Mouse (Mus musculus) cerebellum, postnatal 10 days (tissue): ENCODE measurements around the gene Agpat3.

Experiments used
- DNase-seq, 2 experiments: peaks; one replicate each; pipeline ENCODE4 v3.0.0; 2021; ENCODE audit warnings: mixed read lengths in 2 of 2

Agpat3 gene

GRCm38 (mm10) chr10:78244438-78245224, 107.7 kb downstream of the Agpat3 start, which contains the start of gene Trappc10:
Gene Trappc10, minus strand, starts transcription at chr10:78244641.
- DNase-seq = peak; percentile 91 to 92

GRCm38 (mm10) chr10:78244058-78244437, 108.2 kb downstream of the Agpat3 start:
- peak; percentile 57 to 68 for DNase-seq

DNA sequence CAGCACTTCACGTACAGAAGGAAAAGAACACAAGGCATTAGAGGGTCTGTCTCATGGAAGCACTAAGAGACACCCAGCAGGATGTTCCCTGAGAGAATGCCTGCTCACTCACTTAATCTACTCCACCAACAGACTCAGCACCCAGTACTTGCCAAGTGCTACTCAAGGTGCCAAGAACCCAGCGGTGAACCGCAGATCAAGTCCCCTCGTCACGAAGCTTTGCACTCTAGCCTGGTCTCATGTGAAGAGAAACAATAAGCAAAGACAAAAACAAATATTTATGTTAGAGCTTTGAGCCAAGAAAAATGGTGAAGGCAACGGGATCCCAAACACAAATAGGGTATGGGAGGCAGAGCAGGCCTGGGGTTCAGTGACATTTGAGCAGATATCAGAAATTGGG, 113.4 kb downstream of the Agpat3 start:
- DNase-seq = peak in 1 of 2 experiments; percentile 43

DNA sequence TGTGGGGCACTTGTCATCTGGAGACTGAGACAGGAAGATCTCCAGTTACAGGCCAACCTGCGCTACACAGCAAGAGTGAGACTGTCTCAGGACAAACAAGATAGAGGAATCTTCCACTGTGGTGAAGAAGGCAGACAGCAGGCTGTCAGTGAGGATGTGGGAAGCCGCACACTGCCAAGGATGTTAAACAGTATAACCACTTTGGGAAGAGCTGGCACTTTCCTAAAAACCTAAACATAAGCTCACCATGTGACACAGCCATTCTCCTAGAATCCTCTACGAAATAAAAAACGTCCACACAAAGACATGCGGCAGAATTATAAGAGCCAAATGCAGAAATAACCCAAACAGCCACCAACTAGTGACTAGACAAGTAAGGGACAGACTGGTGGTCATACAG, 114.0 kb downstream of the Agpat3 start:
- DNase-seq = no peak

DNA sequence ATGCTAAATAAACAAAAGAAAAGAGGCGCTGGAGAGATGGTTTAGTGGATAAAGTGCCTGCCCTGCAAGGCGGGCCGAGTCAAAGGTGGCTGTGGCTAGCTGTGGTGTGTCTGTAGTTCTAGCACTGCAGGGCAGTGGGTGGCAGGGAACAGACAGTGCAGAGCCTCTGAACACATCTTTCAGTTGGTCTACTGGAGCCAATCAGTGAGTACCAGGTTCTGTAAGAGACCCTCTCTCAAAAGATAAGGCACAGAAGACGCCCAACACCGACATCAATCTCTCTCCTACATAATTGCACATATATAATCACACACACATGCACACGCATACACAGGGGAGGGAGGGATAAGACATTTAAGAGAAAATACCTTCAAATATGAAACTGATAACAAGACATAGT, 114.5 kb downstream of the Agpat3 start:
- DNase-seq = no peak

GRCm38 (mm10) chr10:78236885-78237629, 115.2 kb downstream of the Agpat3 start:
- no peak for DNase-seq

- no peak for DNase-seq
Measured at GRCm38 (mm10) chr10:78233756-78234155, 118.5 kb downstream of the Agpat3 start.

GRCm38 (mm10) chr10:78233161-78233560, 119.1 kb downstream of the Agpat3 start:
- no peak for DNase-seq

- DNase-seq = peak; percentile 17 to 21
Measured at GRCm38 (mm10) chr10:78232301-78232980, 119.8 kb downstream of the Agpat3 start.

DNA sequence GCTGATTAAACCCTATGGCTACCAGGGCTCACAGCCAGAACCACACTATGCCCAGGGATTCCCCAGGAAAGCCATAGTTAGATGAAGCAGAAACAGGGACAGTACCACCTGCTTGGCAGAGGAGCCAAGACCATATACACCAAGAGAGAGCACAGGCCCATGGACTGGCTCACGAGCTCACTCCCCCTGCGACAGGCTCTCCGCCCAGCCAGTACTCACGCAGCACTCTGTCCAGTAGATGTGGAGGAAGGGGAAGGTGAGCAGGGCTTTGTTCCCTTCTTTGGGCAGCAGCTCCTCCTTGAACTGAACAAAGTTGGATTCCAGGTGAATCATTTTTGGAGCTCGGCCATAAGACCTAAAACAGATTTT, 123.7 kb downstream of the Agpat3 start:
- no peak for DNase-seq

GRCm38 (mm10) chr10:78227875-78228559, 124.3 kb downstream of the Agpat3 start:
- no peak for DNase-seq

DNA sequence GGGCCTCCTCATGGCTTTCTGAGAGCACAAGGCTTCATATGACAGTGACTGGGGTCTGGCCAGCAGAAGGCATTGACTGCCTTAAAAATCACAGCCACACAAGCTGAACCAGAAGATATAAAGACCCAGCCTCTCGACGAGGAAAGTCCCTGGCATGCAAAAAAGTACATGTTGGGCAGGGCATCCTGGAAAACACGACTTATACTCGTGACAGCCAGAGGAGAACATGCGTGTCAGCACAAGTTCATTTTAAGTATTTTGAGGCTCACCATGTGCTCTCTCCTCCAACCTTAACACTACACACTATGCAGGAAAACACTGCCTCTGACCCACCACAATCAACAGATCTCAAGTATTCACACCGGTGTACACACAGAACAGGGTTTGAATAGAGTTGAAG, 128.2 kb downstream of the Agpat3 start:
- no peak for DNase-seq

DNA sequence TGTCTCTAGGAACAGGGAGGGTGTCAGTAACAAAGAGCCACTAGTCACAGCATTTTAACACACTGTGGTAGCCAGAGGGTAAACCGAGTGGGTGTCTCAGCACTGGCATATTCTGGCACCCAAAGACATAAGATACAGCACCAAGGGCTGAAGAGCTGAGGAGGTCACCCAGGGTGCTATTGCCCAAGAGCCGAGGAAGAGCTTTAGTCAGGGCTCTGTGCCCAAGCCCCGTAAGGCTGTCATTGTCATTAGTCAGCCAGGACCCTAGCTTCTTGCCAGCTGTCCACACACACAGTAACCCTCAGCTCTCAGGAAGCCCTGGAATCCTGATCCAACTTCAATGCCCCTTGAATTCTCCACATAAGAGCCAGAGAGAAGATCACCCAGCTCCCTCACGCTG, 129.4 kb downstream of the Agpat3 start:
- DNase-seq = peak; percentile 27 to 40

DNA sequence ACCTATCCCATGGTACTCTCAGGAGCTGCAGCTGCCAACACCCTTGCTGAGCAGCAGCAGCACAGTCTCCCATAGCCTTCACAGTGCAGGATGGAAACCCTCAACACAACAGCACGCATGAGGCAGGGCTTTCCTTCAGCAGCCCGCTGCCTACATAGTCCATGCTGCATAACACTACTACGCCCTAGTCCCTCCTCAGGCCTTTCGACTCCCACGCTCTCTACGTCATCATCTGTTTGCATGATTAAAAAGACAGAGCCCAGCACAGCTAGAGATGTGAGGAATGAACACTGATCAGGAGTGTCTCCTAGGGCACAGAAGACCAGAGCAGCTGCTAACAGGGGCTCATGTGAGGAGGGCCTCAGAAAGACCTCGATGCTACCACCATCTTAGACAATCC, 131.0 kb downstream of the Agpat3 start:
- no peak for DNase-seq

DNA sequence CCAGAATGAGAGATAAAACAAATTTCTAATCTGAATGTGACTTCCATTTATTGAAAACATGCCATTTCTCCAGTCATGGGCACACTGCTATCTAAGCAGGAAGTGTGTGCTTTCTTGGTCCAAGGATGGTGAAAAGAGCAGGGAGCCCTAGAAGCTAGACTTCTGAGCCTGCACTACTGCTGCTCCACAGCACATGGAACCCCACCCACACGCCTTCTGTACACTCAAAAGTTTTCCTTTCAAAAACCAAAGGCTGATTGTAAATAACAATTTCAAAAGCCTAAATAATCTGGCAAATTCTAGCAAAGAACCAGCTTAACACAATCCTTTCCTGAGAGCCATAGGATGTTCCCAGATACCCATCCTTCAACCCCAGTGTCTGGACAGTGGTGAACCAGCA, 132.8 kb downstream of the Agpat3 start:
- DNase-seq = no peak
